Mouse (Mus musculus) spleen, postnatal 14 days (tissue): Measurements from ENCODE around the gene Trip4.
A peak's percentile ranks its signal among the peaks of the same experiment; 100 is the strongest.

Experiments used
- DNase-seq, 2 experiments: peaks; one replicate each; pipeline ENCODE4 v3.0.0; 2021 to 2022; ENCODE audit warnings: low spot score in 2 of 2

Trip4 gene

GRCm38 (mm10) chr9:65834628-65835354 is 73.8 kb downstream of the Trip4 start:
- DNase-seq: no peak

GRCm38 (mm10) chr9:65833640-65834039 is 75.0 kb downstream of the Trip4 start:
- no peak for DNase-seq

- DNase-seq: no peak
Observed at GRCm38 (mm10) chr9:65833230-65833629, 75.4 kb downstream of the Trip4 start.

- DNase-seq: no peak
Observed at GRCm38 (mm10) chr9:65832041-65832440, 76.6 kb downstream of the Trip4 start.

- no peak for DNase-seq
Observed at GRCm38 (mm10) chr9:65831164-65831563, 77.4 kb downstream of the Trip4 start.

- DNase-seq: no peak
Observed at GRCm38 (mm10) chr9:65830255-65830654, 78.3 kb downstream of the Trip4 start.

GRCm38 (mm10) chr9:65829410-65829809 is 79.2 kb downstream of the Trip4 start:
- peak in 1 of 2 experiments; percentile 17 for DNase-seq

- DNase-seq: no peak
Observed at GRCm38 (mm10) chr9:65828511-65828910, 80.1 kb downstream of the Trip4 start.

GRCm38 (mm10) chr9:65828016-65828403 is 80.6 kb downstream of the Trip4 start:
- DNase-seq: no peak

- peak; percentile 85 to 94 for DNase-seq
Observed at GRCm38 (mm10) chr9:65827344-65828015, 81.1 kb downstream of the Trip4 start, which contains the start of gene Zfp609. Zfp609 (minus strand) TSS chr9:65827564.

- DNase-seq: peak in 1 of 2 experiments; percentile 24
Observed at GRCm38 (mm10) chr9:65826588-65827343, 81.8 kb downstream of the Trip4 start.

GRCm38 (mm10) chr9:65826226-65826587 is 82.4 kb downstream of the Trip4 start:
- no peak for DNase-seq

- no peak for DNase-seq
Observed at GRCm38 (mm10) chr9:65823716-65824462, 84.7 kb downstream of the Trip4 start.

- DNase-seq: no peak
Observed at GRCm38 (mm10) chr9:65822011-65822410, 86.6 kb downstream of the Trip4 start.

- no peak for DNase-seq
Observed at GRCm38 (mm10) chr9:65820301-65820700, 88.3 kb downstream of the Trip4 start.

GRCm38 (mm10) chr9:65818402-65818801 is 90.2 kb downstream of the Trip4 start:
- no peak for DNase-seq

- DNase-seq: no peak
Observed at GRCm38 (mm10) chr9:65812841-65813240, 95.8 kb downstream of the Trip4 start.

GRCm38 (mm10) chr9:65811784-65812183 is 96.8 kb downstream of the Trip4 start:
- no peak for DNase-seq

GRCm38 (mm10) chr9:65807818-65808217 is 100.8 kb downstream of the Trip4 start:
- no peak for DNase-seq

- DNase-seq: no peak
Observed at GRCm38 (mm10) chr9:65807251-65807650, 101.3 kb downstream of the Trip4 start.

GRCm38 (mm10) chr9:65799770-65800169 is 108.8 kb downstream of the Trip4 start:
- no peak for DNase-seq

- DNase-seq: no peak
Observed at GRCm38 (mm10) chr9:65795651-65796050, 112.9 kb downstream of the Trip4 start.
